Mouse (Mus musculus) heart, postnatal 25 days (tissue): ENCODE results near the gene Bbip1. TPM values are rescaled to one million over a fixed set of nuclear protein-coding genes. Genes with fewer than 3 reads are reported as not detected.
"Not testable (repeated sequence)": the region's sequence is repeated elsewhere in the genome, so short reads cannot be mapped to it uniquely, and the experiment has no call there.

Experiments used
- DNase-seq: peaks from one replicate; pipeline ENCODE4 v3.0.0; 2022; ENCODE audit warnings: low spot score
- intact Hi-C: fragments of 180-260 bp; cut with DNase I; formaldehyde crosslinking; loops from one replicate; pipeline ENCODE4 v1.15.1; 2025
- total RNA-seq, 2 experiments: library from RNA; stranded (reverse); gene quantifications; 2 replicates each; pipeline ENCODE4 v1.2.3; 2021

The Bbip1 gene
- total RNA-seq, 2 experiments from 2014 or later, result 36.5 to 38.7 TPM

DNA sequence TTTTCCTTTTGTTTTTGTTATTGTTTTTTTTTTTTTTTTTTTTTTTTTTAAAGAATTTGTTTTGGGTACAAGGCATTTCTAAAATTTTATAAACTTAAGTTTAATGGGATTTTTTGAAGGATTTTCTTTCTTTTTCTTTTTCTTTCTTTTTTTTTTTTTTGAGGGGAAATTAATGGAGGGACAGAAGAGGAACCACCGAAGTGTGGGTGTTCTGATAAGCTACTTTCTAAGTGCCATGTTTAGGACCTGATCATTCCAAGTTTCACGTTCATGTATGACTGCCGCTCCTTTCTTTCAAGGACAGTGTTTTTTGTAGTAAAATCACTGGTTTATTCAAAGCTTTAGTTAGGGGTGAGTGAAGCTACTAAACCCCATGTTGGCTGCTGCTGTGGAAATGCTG lies 15.2 kb downstream of the Bbip1 start:
- DNase-seq, result no peak
- intact Hi-C loops, result loop anchor here (10.0 kb wide), 1 partner anchor 284 kb away; no protein-coding TSS in a partner anchor

DNA sequence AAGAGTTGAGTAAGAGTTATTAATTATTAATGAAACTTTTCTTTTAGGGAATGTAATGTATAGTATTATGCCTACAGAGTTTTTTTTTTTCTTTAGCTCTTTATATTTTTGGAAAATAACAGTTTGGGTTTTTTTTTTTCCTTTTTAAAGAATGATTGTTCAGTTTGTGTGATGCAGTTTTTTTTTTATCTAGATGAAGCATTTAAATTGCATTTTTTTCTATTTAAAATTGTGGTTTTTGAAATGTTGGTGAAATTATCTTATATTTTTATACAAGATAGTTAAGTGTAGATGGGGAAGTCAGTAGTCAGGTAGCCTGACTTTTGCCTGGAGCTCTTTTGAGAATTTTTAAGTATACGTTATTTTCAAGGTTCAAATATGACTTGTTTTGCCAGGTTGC lies 17.7 kb downstream of the Bbip1 start:
- intact Hi-C loops, result loop anchor here (10.0 kb wide), 1 partner anchor 282 kb away; no protein-coding TSS in a partner anchor
- no peak for DNase-seq

DNA sequence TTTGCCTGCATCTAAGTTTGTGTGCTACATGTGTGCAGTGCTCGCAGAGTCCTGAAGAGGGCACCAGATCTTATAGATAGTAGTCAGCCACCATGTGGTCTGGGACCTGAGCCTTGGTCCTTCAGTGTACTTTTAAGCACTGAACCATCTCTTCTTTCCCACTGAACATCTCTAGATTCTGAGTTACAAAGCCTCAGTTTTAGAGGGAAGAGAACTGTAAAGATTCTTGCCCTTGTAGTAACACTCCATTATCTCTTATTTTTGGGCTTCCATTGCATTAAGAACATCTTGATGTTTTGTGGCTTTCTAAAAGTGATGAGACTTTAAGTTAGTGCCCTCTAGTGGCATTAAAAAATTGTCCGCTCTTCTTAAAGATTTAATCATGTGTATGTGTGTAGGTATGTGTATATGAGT lies 19.1 kb downstream of the Bbip1 start:
- intact Hi-C loops, result loop anchor here (1.0 to 10.0 kb wide), 2 partner anchors 157 to 281 kb away; no protein-coding TSS in a partner anchor
- no peak for DNase-seq

DNA sequence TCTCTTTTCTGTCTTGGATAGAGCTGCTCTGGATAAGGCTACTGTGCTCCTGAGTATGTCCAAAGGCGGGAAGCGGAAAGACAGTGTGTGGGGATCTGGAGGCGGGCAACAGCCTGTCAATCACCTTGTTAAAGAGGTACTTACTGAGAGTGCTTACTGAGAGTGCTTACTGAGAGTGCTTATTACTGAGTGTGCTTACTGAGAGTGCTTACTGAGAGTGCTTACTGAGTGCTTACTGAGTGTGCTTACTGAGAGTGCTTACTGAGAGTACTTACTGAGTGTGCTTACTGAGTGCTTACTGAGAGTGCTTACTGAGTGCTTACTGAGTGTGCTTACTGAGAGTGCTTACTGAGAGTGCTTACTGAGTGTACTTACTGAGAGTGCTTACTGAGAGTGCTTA lies 22.4 kb downstream of the Bbip1 start:
- intact Hi-C loops, result loop anchor here (10.0 kb wide), 1 partner anchor 277 kb away; no protein-coding TSS in a partner anchor

DNA sequence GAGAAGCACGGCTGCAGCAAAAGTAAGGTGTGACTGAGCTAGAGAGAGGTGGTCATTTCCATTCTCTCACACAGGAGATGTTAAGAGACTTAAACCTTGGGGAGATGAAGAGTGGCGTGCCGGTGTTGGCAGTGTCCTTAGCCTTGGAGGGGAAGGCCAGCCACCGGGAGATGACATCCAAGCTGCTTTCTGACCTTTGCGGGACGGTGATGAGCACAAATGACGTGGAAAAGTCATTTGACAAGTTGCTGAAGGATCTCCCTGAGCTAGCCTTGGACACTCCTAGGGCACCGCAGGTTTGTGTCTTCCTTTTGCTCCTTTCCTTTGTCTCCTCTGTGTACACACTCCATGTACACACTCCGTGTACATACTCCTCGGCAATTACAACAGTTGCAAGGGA lies 24.9 kb downstream of the Bbip1 start:
- intact Hi-C loops, result no loop called here
- no peak for DNase-seq

More for the DNA sequence above, 22.4 kb downstream of the Bbip1 start:
- DNase-seq, result not testable (repeated sequence)

DNA sequence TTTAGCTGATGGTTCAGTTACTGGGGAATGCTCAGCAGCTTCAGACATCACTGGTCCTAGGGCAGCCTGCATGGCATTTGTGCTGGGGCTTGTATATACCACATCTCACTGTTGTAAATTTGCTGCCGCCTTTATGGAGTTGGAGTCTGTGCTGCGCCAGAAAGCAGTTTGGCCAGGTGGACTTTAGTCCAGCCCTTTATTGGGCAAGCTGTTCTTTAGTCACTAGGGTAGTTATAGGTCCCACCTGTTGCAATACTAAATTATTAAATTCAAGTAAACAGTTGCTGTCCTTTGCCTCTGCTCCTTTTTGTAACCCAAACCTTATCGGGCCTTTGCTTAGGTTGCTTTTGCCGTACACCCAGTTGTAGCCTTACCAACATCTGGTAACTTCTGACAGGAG lies 29.5 kb downstream of the Bbip1 start:
- intact Hi-C loops, result no loop called here
- DNase-seq, result no peak

DNA sequence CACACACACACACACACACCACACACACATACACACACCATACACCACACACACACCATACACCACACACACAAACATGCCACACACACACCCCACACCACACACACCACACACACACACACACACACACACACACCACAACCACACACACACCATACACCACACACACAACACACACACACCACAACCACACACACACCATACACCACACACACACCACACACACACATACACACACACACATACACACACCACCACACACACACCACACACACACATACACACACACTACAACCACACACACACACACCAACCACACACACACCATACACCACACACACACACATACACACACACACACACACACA lies 37.7 kb downstream of the Bbip1 start:
- intact Hi-C loops, DNase-seq: not testable (repeated sequence)

DNA sequence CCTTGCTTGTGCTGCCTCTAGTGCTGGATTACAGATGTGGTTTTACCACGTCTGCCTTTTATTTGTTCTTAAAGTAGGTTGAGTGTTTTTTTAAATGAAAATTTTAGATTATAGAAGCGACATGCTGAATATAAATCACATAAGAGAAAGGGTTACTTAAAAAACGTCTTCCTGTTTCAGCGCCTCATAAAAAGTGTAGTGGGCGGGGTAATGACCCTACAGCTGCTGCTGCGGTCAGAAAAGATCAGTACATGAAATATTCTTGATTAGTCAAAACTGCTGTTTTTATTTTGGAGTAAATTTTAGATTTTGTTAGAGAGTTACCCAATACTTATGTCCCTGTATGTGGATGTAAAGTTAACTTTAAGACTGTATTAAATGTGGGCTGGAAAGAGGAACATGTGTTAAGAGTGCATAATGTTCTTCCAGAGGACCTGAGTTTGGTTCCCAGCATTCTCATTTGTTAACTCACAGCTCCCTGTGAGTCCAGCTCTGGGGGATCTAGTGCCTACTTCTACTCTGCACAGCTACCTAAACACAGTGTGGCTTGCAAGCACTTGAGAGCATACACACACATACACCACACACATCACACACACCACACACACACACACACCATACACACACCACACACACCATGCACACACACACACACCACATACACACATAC lies 38.3 kb downstream of the Bbip1 start:
- intact Hi-C loops, result no loop called here
- no peak for DNase-seq

DNA sequence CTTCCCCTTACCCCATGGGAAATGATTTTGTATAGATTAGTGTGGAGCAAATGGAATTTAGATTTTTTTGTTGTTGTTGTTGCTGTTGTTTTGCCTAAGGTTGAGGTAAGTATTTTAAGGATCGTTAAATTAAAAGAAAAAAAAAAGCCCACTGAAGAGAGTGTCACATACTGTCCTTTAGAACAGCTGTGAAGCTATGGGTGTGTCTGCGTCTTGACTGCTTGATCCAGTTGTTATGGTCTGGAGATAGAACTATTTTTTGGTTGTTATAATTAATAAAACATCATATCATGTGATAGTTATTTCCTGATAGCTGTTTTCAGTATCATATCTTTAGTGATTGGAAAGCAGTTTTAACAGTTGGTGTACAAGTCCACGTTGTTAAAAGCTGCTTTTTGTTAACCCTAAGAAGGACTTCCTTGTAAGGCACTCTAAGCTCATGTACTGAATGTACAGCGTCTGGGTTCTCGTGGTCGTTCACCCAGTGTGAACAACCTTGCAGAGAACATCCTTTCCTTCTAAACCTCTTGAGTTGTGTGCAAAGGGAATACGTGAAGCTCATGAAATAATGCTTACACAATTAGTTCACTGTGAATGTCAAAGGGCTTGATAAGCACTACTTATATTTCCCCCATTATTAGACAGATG lies 39.5 kb downstream of the Bbip1 start:
- DNase-seq, result no peak
- intact Hi-C loops, result loop anchor here (2.0 kb wide), 1 partner anchor 136 kb away; no protein-coding TSS in a partner anchor

DNA sequence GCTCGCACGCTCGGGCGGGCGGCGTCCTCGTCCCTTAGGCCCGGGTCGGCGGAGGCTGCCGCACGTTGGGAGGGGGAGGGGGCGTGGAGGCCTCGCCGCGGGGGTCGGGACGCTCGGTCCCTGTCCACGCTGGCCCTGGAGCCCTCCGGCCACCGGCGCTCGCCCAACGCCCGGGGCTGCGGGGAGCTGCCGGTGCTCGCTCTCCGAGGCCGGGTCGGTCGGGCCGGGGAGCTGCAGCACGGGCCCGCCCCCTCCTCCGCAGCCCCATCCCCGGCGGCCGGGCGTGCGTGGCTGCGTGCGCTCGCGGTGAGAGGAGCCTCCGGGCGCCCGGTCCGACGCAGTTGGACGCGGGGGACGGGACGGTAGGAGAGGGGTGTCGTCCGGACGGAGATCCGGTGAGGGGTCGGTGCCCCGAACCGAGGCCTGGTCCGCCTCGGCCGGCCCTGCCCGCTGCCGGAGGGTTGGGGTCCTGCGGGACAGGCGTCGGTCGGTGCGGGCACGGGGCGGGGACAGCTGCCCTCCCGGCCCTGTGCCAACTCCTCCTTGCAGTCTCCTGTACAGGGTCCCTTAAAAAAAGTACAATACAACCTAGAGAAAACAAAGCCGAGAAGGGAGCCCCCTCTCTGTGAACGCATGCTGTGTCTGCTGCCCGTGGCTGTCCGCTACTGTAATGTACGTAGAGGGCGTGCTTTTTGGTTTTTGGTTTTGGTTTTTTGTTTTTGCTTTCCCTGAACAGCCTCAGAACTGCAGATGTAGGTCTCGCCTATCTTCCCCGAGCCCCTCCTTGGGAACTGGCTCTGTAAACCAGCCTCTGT lies 40.7 kb downstream of the Bbip1 start:
- DNase-seq, result peak; percentile 22
- intact Hi-C loops, result loop anchor here (2.0 kb wide), 1 partner anchor 135 kb away; no protein-coding TSS in a partner anchor

DNA sequence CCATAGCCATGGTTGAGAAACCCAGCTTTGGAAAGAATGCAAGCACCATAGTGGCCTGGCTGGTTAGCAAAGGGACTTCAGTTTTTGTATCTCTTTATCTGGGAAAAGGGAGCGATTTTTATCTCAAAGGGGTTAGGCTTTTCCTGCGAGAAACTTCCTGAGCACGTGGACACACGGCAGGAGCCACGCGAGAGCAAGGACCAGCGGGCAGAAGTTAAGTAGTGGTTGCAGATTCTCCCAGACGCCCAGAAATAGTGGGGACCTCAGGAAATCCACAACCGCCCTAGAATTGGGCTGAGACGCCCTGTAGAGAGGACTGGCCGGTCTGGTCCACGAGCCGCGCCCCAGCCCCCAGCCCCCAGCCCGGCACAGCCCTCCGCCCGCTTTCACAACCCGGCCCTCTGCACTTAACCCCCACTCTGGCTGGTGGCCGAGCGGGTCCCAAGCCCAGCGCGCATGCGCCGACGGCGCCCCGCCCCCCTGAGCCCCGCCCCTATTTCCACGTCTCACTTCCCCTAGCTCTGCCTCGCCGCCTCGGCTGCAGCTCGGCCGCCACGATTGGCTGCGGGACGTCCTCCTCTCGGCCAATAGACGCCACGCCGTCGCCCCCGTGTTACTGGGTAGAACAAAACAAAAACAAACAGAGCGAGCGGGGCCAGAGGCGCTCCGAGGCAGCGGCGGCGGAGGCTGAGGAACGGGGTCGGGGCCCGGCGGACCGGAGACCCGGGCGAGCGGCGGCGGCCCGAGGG lies 41.5 kb downstream of the Bbip1 start:
- intact Hi-C loops, result no loop called here
- peak; percentile 94 for DNase-seq

DNA sequence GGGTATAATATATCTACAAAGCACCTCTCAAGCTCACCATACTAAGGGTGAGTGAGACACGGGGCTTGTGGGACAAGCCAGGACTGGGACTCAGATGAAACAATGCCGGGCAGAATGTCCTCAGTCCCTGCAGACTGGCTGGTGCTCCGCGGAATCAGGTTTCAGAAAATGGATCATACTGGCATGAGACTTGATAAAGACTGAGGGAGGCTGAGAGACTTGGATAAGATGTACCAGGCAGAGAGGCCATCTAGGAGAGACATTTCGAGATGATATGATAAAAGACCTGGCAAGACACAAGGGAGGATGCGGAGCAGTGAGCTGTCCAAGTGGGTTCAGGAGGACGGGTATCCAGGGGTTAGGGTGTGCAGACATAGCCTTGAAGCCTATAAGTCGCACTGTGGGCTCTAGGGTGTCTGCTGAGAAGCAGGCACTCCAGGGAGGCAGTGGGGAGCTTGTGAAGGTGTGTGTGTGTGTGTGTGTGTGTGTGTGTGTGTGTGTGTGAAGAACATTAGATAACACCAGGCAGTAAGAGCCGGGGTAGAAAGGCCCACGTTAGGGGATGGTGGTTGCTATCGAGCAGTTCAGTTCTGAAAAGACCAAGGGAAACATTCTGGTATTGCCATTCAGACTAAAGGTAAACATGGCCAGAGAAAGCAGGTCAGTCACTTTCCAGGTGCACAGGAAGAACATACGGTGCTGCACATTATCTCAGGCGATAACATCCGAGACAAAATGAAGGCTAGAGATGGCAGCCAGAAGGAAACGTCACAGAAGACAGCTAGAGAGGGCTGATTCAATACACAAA lies 42.3 kb downstream of the Bbip1 start:
- no peak for DNase-seq
- intact Hi-C loops, result no loop called here

DNA sequence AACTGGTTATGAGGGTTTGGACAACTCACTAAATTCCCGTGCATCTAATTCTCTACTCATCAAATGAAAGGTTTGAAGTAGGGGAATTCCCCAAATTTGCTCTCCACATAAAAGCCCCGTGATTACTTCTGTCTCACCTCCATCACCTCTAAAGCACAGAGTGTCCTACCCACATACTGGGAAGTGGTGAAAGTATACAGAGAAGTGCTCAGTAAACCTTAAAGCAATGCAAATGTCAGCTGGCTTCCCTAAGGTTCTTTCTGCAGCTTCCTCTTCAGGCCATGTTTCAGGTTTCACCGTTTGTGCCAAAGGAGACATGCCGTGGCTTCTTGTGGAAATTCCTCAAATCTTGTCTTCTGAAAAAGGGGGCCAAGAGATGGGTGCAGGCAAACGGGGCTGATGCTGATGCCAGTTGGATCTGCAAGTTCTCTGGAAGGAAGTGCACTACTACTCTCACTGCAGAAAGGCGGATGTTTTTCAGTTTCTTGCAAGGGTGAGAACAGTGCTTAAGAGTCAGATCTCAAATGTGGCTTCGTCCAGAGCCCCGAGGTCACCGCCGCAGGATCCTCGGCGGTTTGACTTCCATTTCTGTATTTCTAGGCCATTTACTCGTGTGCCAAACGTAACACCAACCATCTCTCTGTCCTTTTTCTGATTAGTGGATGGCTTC lies 44.4 kb downstream of the Bbip1 start:
- intact Hi-C loops, result no loop called here
- no peak for DNase-seq

DNA sequence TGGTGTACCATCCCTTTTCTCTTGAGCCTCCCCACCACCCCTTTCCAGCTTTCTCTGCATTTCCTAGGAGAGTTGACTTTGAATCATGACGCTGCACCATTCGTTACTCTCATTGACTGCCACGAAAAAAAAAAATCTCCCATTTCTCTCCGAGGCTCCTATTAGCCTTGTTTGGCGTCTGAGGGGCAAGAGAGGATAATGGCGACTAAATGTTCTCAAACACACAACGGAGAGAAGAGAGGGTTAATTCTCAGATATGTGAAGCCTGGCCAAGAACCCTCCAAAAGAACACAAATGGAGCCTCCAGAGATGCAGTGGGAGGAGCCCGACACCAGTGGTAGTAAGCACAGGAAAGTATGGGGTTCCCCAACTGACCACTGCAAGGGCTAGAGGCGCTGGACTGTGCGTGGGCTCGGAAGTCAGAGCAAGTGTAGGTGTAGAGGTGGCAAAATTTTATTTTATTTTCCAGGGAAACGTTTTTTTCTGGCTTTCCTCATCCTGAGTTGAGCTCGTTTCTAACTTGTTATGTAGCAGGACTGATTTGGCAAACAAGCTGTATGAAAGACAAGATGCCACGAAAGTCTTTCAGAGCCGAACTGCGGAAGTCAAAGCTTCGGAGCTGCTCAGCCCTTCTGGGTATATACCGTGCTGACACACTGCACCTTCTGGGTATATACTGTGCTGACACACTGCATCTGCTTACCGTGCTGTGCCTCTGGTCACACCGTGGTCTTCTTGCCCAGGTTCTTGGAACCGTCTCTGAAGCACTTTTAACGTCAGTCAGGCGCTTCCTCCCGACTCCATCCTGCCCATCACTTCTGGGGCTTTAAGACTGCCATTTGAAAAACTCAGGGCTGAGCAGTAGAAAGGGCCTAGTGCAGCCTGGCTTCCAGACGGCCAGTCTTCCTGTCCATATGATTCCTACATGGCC lies 45.2 kb downstream of the Bbip1 start:
- intact Hi-C loops, result no loop called here

DNA sequence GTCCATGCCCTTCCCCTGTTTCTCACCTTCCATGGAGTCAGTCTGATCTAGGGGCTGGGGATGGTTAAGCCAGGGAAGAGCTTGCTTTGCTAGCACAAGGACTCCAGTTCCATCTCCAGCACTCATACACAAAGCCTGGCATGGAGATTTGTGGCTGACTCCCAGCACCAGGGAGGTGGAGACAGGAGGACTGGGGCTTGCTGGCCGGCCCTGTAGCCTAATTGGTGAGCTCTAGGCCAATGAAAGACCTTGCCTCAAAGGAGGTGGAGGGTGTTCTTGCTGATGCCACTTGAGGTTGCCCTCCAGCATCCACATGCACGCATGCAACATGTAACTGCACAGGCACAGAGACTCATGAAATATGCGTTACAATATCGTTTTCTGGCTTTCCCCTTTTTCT lies 45.9 kb downstream of the Bbip1 start:
- no peak for DNase-seq
- intact Hi-C loops, result no loop called here

More for the DNA sequence above, 45.2 kb downstream of the Bbip1 start:
- no peak for DNase-seq

DNA sequence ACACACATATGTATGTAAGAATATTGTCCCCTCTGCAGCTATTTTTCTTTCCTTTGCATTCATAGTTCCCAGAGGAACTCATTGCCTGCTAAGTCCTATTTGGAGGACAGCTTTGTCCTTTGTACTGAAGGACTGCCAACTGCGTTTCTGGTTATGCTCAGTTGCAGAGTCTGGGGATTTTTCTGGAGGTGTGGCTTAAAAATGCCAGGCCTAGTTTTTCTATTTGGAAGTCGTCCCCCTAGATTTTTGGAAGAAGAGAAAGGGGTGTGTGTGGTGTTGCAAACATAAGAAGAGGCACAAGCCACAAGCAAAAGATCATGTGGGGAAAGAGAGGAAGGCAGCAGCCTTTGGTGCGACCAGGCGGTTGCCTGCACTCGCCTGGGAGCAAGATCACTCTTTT lies 46.4 kb downstream of the Bbip1 start:
- intact Hi-C loops, result no loop called here

DNA sequence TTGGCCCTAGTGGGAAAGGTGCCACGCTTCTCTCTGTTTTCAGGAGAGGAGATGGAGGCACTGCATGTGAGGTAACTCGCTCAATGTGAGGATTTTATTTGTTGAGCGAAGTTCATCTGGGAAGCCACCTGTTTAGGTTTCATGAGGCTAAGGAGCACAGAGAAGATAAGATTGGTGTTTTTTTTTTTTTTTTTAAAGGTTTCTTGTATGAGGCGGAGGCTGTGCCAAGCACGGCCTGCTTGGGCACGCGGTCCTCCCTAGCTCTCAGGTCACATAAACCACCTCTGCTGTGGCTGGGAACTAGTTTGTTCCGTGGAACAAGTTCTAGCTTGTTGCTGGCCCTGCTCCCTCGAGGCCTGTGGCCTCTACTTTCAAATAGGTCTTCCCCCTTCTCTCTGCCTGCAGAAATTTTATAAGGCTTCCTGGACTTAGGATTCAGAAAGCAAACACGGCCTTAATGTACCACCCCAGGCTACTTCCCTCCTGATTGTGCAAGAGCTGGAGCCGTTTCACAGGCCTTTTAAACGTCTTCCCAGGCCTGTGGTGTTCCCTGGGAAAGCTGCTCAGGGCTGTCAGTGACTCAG lies 49.8 kb downstream of the Bbip1 start:
- DNase-seq, result no peak
- intact Hi-C loops, result no loop called here

More for the DNA sequence above, 46.4 kb downstream of the Bbip1 start:
- DNase-seq, result no peak
